Mouse (Mus musculus) retina, adult 2 months (tissue): ENCODE data around the gene Slc13a2.

Source experiments
- DNase-seq: peaks from one replicate; pipeline ENCODE4 v3.0.0-alpha.2; 2012; ENCODE audit warnings: low read depth, low spot score

Gene Slc13a2

GRCm38 (mm10) chr11:78434052-78434451 lies 12.0 kb upstream of the Slc13a2 start:
- DNase-seq = no peak

DNA sequence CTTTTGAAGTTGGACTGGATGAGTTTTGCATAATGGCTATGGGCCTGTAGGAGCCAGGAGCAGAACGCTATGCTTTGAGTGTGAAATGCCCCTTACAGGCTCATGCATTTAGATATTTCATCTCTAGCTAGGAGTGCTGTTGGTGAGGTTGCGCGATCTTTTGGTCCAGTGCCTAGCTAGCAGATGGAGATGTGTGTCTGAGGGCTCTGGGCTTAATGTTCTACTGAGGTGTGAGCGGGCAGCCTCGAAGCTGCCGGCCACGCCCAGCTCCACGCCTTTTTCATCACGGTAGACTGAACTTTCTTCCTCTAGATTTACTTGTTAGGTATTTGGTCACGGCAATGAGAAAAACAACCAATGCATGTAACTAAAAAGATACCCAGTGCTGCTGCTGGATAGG lies 9.2 kb upstream of the Slc13a2 start:
- no peak for DNase-seq

- DNase-seq = no peak
Observed at GRCm38 (mm10) chr11:78430195-78430878, 8.3 kb upstream of the Slc13a2 start.

GRCm38 (mm10) chr11:78428309-78428708 lies 6.3 kb upstream of the Slc13a2 start:
- DNase-seq = no peak

- DNase-seq = no peak
Observed at GRCm38 (mm10) chr11:78427655-78428054, 5.6 kb upstream of the Slc13a2 start.

DNA sequence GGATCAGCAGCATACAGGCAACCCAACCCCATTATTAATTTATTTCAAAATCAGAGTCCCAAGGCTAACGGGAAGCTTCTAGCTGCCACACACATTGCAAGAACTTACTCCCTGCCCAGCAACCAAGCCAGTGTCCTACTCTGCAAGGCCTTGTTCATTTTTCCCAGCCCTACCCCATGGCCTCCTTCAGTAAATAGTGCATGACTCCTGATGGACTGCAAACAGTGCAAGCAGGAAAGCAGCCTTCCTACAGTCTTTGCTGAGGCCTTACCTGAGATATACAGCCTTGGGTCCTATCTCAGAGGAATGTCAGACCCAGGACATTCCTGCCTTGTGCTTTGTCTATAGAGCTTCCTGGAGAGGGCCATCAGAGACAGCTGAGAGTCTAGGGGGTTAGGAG lies 3.6 kb upstream of the Slc13a2 start:
- DNase-seq = no peak

DNA sequence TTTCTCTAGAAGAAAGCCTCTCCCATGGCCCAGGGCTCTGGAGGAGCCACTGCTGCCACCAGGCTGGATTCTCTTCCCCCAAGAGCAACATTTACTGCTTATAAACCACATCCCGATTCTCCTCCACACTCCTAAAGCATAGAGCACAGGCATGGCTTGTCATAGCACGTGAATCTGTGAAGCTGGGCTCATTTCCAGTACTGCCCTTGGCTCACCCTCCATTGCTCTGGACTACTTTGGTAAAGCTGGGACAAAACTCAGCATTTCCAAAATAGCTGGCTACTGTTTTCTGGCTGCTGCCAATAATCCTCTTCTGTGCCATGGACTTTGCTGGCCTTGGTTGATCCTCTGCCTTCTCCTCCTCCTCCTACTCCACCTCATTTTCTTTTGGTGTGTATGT lies 2.3 kb upstream of the Slc13a2 start:
- DNase-seq = no peak

DNA sequence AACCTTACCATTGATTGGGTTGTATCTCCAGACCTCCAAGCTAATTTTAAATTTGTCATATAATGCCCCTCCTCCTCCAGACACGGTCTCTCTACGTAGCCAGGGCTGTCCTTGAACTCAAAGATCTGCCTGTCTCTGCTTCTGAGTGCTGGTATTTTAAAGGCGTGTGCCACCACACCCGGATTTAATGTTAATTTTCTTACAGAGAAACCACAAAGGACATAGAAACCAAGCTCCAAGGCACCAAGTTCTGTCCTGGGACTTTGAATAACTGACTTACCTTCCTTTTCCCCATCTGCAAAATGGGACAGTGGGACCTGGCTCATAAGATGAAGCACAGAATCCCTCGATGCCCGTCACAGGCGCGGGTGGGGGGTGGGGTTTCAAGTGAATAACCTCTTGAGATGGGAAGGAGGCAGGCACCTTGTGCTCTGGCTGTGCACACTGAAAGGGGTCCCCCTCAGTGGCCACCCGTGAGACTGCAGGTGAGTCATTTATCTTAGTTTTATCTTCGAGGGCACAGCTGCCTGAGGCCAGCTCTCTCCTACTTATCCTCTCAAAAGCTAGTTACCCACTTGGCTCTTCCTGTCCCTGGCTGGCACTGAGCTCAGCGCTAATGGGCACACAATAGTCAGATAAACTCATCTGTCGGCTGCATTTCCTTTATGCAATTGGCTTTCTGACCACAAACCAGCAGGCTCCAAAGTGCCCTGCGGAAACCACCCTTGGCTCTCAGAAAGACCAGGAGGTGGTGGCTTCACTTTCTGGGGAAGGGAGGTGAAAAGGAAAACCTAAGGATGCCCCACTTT lies 612 bp downstream of the Slc13a2 start:
- DNase-seq = no peak

- no peak for DNase-seq
Observed at GRCm38 (mm10) chr11:78420263-78420889, 1.6 kb downstream of the Slc13a2 start.

DNA sequence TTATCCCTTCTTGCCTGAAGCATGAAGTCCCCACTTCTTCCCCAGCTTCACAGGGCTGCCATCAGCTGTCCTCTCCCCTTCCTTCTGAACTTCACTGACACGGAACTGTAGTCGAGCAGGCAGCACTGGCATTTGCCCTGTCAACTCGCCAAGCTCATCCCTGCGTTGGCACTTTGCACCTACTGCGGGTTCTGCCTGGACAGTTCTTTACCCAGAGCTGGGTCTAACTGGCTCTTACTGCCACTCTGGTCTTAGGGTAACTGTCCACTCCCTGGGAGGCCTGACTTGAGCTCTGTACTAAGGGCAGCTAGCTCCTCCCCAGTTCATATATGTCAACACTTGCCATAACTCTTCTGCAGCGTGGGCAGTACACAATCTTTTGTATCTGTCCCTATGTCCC lies 5.2 kb downstream of the Slc13a2 start:
- DNase-seq = no peak

DNA sequence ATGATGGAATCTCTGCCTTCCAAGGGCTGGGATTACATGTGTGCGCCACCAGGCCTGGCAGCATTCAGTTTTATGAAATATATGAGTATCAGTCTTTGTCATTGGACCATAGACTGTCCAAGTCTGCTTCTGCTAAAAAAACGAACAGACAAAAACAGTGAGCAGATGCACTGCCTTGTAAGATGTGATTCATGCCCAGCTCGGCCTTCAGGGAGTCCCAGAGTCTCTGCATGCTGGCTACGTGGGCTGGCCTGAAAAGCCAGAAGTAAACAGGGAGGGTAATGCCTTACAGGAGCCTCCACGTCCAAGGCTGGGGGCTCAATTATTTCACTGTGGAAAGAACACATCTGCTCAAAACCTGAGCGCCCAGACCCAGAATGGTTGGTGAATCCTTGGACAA lies 9.2 kb downstream of the Slc13a2 start:
- no peak for DNase-seq

- no peak for DNase-seq
Observed at GRCm38 (mm10) chr11:78412324-78412850, 9.6 kb downstream of the Slc13a2 start.

DNA sequence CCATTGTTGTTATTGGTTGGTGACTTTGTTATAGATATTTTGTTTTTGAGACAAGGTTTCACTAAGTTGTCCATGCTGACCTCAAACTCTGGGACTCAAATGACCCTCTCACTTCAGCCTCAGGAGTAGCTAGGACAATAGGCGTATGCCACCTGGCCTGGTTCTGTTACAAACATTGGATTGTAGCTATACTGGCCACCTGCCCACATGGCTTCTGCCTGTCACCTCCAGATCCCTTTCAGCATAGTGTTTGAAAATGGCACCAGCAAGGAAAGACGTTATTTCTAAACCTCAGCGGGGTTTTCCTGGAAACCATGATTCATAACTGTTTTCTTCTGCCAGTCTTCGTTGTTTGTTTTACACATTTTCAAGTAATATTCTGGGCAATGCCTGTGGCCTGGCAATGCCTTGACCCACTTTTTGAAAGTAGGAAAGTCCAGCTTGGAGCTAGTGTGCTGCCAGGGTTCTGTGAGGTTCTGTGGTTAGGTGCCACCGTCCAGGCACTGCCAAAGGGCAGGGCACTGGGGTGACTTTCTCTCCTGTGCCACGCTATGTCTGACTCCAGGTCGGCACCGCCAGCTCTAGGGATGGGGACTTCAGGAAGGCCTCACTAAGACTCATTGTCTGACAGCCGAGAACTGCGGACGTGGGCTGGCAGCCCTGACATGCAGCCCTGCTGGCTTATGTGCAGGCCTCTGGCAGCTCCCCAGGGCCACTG lies 10.3 kb downstream of the Slc13a2 start:
- DNase-seq = no peak

GRCm38 (mm10) chr11:78408256-78409240 lies 13.5 kb downstream of the Slc13a2 start:
- no peak for DNase-seq

GRCm38 (mm10) chr11:78402062-78402461 lies 20.0 kb downstream of the Slc13a2 start:
- DNase-seq = no peak

GRCm38 (mm10) chr11:78401469-78401868 lies 20.5 kb downstream of the Slc13a2 start:
- DNase-seq = no peak

GRCm38 (mm10) chr11:78400936-78401335 lies 21.1 kb downstream of the Slc13a2 start:
- DNase-seq = no peak

- DNase-seq = peak; percentile 41
Observed at GRCm38 (mm10) chr11:78399680-78400079, 22.3 kb downstream of the Slc13a2 start.

GRCm38 (mm10) chr11:78398212-78398611 lies 23.8 kb downstream of the Slc13a2 start:
- no peak for DNase-seq

- no peak for DNase-seq
Observed at GRCm38 (mm10) chr11:78397397-78397796, 24.6 kb downstream of the Slc13a2 start.

GRCm38 (mm10) chr11:78396950-78397349 lies 25.1 kb downstream of the Slc13a2 start:
- no peak for DNase-seq
